Mouse (Mus musculus): Measurements from ENCODE around the gene Arhgef11. TPM values are rescaled to one million over a fixed set of nuclear protein-coding genes. Genes with fewer than 3 reads are reported as not detected.
A peak's percentile ranks its signal among the peaks of the same experiment; 100 is the strongest.

Arhgef11 gene
- total RNA-seq, 2 experiments from 2014 or later: 14.1 to 20.3 TPM

DNA sequence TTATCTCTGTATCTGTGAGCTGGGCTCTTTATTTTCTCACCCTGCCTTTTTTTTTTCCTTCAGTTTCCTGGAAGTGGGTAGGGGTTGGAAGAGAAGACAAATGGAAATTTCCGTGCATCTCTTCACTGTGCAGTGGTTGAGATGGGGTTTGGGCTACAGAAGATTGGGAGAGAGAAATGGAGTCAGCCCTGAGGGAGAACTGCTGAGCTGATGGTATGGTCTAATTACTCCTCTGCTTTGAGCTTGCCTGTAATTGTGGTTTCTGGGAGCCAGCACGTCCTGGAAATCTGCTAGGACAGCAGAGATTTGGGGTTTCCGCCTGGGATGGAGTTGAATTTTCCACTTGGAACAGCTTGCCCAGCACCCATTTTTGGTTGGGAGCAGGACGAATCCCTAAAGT lies 43.1 kb downstream of the Arhgef11 start:
- ATAC-seq (ENCODE audit: poor library complexity, severe bottlenecking): no peak

DNA sequence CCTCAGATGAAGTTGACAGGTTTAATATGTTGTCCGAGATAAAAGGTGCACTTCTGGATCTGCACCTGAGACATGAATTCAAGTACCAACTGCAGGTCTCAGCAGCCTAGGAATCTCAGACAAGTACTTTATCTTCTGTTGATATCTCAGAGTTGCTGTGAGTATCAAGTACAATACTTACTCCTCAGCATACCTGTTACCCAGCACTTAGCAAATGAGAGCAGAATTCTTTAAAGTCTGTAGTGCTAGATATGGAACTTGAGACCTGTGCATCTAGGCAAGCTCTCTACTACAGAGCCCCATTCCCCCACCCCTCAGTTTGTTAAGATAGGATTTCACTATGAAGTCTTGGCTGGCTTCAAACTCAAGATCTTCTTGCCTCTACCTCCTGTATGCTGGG lies 43.9 kb downstream of the Arhgef11 start:
- ATAC-seq (ENCODE audit: poor library complexity, severe bottlenecking): no peak

DNA sequence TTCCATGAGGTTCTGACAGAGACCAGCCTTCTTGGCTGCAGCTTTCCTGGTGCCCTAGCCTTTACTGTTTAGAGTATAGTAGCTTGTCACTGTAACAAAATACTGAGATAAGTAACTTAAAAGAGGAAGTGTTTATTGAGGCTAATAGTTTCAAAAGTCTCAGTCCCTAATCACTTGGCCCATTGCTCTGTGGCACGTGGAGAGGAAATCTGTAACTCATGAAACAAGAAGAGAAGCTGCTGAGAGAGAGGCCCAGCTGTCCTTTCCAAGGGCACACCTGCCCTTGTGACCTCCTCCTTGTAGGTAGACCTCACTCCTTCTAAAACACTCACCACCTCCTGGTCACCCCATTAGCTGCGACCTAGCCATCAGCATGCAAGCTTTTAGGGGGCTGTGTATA lies 101.2 kb downstream of the Arhgef11 start:
- peak; percentile 51; the same call in 1 of the 2 replicates for ATAC-seq (ENCODE audit: poor library complexity, severe bottlenecking)

GRCm38 (mm10) chr3:87724556-87724955 lies 107.2 kb downstream of the Arhgef11 start:
- no peak for ATAC-seq (ENCODE audit: poor library complexity, severe bottlenecking)

DNA sequence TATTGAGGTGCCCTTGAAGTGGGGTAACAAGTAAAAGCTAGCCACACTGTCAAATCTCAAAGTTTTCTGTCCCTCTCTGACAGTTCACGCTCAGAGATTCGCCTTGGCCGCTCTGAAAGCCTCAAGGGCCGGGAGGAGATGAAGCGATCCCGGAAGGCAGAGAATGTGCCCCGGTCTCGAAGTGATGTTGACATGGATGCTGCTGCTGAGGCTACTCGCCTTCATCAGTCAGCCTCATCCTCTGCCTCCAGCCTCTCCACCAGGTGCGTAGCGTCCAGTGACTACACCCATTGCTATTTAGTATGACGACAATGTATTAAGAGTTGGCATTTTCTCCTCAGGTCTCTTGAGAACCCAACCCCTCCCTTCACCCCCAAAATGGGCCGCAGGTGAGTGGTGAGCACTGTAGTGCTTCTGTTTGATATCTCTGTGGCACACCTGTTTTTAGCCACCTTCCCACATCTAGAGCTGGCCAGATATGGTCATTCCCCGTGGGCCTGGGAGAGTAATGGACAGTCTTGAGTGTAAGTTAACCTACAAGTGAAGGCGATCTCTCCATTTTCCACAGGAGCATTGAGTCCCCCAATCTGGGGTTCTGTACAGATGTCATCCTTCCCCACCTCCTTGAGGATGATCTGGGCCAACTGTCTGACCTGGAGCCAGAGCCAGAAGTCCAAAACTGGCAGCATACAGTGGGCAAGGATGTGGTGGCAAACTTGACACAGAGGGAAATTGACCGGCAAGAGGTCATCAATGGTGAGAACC lies 108.2 kb downstream of the Arhgef11 start:
- ATAC-seq (ENCODE audit: poor library complexity, severe bottlenecking): no peak

- ATAC-seq (ENCODE audit: poor library complexity, severe bottlenecking): no peak
Observed at GRCm38 (mm10) chr3:87726191-87726590, 108.8 kb downstream of the Arhgef11 start.

GRCm38 (mm10) chr3:87728696-87729095 lies 111.3 kb downstream of the Arhgef11 start:
- no peak for ATAC-seq (ENCODE audit: poor library complexity, severe bottlenecking)

- no peak for ATAC-seq (ENCODE audit: poor library complexity, severe bottlenecking)
Observed at GRCm38 (mm10) chr3:87733098-87733497, 115.7 kb downstream of the Arhgef11 start.

GRCm38 (mm10) chr3:87733984-87734761 lies 116.8 kb downstream of the Arhgef11 start:
- ATAC-seq (ENCODE audit: poor library complexity, severe bottlenecking): no peak

GRCm38 (mm10) chr3:87735335-87735734 lies 118.0 kb downstream of the Arhgef11 start:
- no peak for ATAC-seq (ENCODE audit: poor library complexity, severe bottlenecking)

DNA sequence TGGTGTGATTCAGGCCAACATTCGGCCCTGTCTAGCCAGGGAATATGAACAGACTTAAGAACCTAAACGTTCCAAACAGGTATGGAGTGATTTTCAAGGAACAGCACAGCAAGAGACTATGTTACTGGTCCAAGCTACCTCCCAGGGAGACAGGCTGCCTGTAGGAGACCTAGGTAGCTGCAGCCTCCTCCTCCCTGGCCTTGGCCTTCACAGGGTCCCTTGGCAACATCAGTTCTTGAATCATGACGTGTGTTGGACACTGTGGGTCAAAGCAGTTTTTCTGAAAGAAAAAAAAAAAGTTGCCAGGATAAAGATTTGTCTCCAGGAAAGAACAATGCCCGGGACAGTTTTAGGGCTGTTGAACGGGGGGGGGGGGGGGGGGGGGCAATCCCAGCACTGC lies 121.5 kb downstream of the Arhgef11 start:
- ATAC-seq (ENCODE audit: poor library complexity, severe bottlenecking): no peak

DNA sequence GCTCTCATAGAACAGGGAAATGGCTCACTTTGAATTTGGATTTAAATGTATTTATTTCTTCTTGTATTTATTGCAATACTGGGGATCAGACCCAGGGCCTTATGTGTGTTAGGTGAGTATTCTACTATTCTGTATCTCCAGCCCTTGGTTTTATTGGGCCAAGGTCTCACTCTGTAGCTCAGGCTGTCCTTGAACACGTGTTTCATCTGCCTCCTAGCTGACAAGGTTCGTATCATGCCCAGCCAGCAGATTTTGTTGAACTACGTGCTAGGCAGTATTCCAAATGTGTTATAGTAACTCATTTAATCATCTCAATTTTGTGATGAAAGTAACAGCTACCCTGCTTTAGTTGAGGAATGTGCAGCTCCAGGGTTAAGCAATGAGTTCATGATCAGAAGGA lies 124.7 kb downstream of the Arhgef11 start:
- no peak for ATAC-seq (ENCODE audit: poor library complexity, severe bottlenecking)

DNA sequence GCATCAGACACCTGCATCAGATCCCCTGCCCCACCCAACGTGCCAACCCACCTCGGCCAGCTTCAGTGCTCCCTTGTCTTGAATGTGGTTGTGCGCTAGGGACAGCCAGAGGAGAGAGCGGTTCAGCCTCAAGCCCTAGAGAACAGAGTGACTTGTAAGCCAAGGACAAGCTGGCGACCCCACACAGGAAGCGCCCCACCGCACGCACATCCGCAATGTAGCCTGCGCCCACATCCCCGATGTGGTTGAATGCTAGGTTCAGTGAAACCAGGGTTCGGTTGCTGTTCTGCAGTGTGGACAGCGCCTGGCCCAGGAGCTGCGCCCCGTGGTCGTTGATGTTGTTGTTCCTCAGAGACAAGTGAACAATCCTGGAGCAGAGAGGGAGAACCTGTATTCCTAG lies 125.4 kb downstream of the Arhgef11 start:
- peak; percentile 73 for ATAC-seq (ENCODE audit: poor library complexity, severe bottlenecking)

DNA sequence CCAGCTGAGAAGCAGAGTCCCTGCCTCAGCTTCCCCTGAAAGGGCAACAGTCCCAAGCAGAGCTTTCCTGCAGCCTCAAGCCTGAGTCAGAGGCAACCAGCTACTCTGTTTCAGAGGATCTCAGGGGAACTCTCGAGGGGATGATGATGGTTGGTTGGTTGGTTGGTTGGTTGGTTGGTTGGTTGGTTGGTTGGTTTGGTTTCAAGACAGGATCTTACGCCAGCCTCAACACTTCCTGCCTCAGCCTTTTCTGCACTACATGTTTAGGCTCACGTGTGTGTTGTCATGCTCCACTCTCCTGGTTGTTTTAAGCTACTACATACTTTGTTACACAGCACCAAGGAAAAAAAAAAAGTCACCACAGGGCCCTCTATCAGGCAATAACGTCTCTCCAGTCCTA lies 126.6 kb downstream of the Arhgef11 start:
- peak; percentile 39 for ATAC-seq (ENCODE audit: poor library complexity, severe bottlenecking)

DNA sequence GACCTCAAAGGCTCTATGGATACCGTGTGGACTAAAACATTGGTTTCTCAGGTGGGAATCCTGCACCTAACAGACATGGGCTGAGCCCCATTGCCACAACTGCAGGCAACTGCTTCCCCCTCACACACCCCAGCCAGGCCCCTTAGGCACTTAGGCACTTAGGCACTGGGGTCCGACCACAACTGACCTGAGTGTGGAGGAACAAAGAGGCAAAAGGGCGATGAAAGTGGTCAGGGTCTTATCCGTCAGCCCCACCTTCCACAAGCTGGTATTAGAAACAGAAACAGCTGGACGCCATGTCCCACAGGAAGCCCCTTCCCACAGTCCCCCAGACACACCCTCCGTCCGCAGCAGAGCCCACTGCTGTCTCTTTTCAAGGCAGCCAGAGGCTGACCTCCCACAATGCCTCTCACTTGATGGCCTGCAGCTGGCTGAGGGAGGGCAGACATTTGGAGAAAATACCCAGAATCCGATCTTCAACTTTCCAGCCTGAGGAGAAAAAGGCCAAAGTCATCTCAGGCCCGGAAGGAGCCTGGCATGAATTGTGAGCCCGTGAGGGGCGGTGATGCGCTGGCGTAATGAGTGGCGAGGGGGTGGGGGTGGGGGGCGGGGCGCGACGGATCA lies 127.8 kb downstream of the Arhgef11 start:
- no peak for ATAC-seq (ENCODE audit: poor library complexity, severe bottlenecking)

GRCm38 (mm10) chr3:87748431-87748830 lies 131.1 kb downstream of the Arhgef11 start, which contains the start of gene Lrrc71:
Gene Lrrc71 (minus strand): TSS chr3:87748625.
- no peak for ATAC-seq (ENCODE audit: poor library complexity, severe bottlenecking)

- ATAC-seq (ENCODE audit: poor library complexity, severe bottlenecking): peak; percentile 75
Observed at GRCm38 (mm10) chr3:87749036-87749435, 131.7 kb downstream of the Arhgef11 start.

- ATAC-seq (ENCODE audit: poor library complexity, severe bottlenecking): no peak
Observed at GRCm38 (mm10) chr3:87749977-87750376, 132.6 kb downstream of the Arhgef11 start.

DNA sequence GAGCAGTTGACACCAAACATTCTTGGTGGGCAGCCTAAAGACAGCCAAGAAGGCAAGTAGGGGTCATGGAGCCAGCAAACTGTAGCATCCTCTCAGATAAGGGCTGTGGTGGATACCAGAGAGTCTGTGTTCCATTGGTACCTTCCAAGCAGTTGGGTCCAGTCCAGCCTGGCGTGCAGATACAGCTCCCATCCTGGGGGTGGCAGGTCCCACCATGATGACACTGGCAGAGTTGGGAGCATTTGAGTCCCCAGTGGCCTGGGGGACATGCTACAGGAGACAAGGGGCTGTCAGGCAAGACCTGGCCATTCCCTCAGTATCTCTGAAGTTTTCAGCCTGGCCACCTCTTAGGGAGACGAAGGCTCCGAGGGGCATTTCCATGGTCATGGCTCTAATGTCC lies 135.2 kb downstream of the Arhgef11 start:
- ATAC-seq (ENCODE audit: poor library complexity, severe bottlenecking): no peak

DNA sequence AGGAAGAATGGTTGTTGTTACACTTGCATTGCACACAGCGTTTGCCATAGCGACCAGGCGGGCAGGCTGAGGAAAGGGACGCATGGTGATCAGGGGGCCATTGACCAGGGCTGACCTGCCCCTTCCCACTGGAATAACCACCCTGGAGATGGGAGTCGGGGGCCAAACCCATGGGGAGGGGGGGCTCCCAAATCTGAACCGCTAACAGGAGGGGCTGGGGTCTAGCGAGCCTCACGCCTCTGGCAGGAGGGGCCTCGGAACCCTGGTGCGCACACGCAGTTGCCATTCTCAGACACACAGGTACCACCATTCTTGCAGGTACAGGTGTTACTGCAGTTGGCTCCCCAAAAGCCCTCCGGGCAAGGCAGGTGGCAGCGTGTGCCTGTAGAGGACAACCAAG lies 136.5 kb downstream of the Arhgef11 start:
- ATAC-seq (ENCODE audit: poor library complexity, severe bottlenecking): no peak

DNA sequence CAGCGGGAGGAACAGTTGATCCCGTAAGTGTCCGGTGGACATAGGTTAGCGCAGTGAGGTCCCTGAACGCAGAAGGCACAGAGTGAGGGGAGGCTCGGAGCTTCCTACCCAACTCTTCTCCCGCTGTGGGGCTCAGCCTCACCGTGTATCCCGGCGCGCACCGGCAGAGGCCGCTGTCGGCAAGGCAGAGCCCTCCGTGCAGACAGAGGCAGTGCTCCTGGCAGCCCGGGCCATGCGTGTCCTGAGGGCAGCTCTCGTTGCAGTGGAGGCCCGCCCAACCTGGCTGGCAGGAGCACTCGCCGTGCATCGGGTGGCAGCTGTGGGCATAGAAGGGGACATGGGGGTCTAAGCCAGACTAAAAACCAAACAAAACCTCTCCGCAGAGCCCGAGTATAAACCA lies 138.6 kb downstream of the Arhgef11 start:
- ATAC-seq (ENCODE audit: poor library complexity, severe bottlenecking): peak; percentile 90

DNA sequence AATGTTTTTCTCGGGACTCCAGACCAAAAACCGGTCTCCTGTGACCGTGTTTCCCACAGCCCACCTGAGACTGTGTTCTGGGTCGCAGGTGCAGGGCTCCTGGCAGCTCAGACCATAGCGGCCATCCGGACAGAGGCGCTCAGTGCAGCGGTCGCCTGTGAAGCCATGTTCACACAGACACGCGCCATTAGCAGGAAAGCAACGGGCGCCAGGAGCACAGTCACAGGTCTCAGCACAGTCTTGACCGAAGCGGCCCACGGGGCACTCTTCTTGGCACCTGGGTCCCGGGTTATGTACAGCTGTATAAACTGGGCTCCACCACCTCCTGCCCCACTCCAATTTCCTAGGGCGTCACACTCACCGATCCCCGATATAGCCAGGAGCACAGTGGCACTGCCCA lies 139.1 kb downstream of the Arhgef11 start:
- no peak for ATAC-seq (ENCODE audit: poor library complexity, severe bottlenecking)
